Mouse (Mus musculus) cerebellum, adult 9-10 months (tissue): ENCODE measurements at regions not wholly inside any gene's neighbourhood (a gene's known extent, or its start where the extent isn't known, plus 50 kb on each side); places are given as distances from the start of the nearest gene placed in this dataset.

Experiments
- DNase-seq: peaks from one replicate; pipeline ENCODE4 v3.0.0; 2022

- DNase-seq: no peak
Observed at GRCm38 (mm10) chr17:75707687-75708086, 155.9 kb upstream of the Fam98a start.

GRCm38 (mm10) chr17:75705357-75705756, 153.6 kb upstream of the Fam98a start:
- DNase-seq: no peak

GRCm38 (mm10) chr17:75703865-75704264, 152.1 kb upstream of the Fam98a start:
- no peak for DNase-seq

DNA sequence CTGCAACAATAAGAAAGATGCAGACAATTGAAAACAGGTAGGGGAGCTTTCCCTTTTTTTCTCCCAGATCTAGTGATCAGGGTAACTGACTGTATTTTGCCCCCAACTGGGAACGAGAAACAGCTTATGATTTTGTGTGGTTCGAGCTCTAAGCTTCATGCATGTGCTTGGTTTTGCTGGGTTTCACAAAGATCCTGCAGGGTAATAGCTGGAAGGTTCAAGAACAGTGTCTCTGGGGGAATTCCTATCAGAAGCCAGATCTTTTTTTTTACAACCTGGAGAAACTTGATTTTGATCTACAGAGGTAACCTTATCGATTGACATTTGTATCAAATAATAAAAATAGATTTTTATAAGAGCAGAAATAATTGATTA, 145.0 kb upstream of the Fam98a start:
- no peak for DNase-seq

GRCm38 (mm10) chr17:75696103-75696728, 144.5 kb upstream of the Fam98a start:
- no peak for DNase-seq

GRCm38 (mm10) chr17:75685927-75686326, 134.2 kb upstream of the Fam98a start:
- DNase-seq: no peak

DNA sequence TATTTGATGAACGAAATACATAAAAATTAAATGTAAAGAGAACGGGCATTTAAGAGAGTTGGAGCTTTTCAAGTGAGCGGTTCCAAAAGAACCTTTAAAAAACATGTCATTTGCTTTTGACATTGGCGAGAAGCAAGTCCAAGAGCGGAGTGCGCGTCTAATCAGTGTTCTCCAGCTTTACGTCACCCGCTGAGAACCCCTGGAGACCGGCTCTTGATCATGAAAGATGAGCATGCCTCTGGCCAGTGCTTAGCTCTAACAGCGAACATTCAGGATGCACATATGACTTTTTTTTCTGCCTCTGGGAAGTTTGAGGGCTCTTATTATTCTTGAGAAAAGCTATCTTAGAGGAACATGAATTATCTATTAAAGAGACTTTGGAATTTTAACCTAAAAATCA, 95.2 kb upstream of the Fam98a start:
- no peak for DNase-seq

- DNase-seq: no peak
Observed at GRCm38 (mm10) chr17:75644698-75645097, 93.0 kb upstream of the Fam98a start.

DNA sequence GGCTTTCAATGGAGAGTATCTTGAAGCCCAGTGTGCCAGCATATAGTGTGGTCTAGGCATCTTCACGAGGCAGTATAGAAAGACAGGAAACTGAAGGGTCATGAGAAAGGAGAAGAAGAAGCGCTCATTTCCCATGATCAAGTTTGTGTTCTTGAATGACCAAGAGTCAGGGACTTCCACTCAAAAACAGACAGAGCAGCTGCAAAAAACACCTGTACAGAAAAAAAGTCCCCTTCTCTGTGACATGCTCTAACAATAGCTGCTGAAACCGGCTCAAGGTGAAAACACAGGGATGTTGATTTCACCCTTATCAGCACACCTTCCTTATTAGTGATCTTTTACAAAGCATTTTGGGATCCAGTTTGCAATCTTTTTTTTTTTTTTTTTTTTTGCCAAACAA, 90.6 kb upstream of the Fam98a start:
- DNase-seq: no peak

- no peak for DNase-seq
Observed at GRCm38 (mm10) chr17:75641010-75641498, 89.3 kb upstream of the Fam98a start.

DNA sequence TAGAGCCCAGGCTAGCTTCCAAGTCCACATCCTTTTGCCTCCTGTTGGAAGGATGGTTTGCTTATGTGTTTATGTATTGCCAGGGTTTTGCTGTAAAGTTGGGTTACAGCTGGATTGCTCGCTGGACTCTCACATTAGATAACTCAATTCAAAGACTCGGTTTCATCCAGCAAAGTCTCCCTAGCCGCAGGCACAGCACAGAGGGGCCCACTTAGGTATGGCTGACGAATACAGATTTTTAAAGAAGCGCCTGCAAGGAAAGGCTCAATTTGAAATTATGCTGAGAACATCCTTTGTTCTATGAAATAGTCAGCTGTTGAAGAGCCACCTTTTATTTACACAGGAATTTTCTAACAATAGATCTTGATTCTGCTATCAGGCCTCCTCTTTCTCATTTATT, 88.8 kb upstream of the Fam98a start:
- DNase-seq: no peak

DNA sequence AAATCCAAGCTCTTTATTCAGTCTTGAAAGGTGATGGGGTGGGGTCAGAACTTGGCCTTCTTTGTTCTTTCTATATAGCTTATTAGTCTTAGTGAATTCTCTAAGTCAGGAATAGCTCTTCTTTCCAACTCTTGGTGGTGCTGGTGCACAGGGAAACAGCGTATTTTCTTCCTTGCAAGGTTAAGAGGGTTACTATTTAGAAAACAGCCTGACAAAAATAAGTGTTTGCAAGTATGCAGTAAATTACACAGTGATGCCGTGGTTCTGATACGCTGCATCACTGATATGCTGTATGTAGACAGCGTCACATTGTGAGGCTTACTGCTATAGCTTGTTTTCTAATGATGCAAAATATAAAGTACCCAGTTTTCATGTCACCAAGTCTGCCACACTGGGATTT, 78.1 kb upstream of the Fam98a start:
- no peak for DNase-seq

DNA sequence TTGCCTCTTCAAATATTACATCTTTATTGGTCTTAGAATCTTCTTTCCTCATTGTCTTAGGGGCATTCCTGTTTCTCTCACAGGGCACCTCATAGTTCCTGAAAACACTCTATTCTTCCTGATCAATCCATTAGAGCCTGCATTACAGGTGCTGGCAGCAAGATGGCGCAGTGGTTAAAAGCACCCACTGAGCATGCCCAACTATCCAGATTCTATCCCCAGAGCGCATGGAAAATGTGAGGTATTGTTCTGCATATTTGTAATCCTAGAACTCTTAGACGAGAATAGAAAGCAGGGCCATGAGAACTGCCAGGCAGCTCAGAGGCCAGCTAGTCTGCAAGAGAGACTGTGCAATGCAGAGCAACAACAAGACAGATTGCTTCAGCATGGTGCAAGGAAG, 67.7 kb upstream of the Fam98a start:
- no peak for DNase-seq

- DNase-seq: no peak
Observed at GRCm38 (mm10) chr17:75618514-75618913, 66.8 kb upstream of the Fam98a start.

DNA sequence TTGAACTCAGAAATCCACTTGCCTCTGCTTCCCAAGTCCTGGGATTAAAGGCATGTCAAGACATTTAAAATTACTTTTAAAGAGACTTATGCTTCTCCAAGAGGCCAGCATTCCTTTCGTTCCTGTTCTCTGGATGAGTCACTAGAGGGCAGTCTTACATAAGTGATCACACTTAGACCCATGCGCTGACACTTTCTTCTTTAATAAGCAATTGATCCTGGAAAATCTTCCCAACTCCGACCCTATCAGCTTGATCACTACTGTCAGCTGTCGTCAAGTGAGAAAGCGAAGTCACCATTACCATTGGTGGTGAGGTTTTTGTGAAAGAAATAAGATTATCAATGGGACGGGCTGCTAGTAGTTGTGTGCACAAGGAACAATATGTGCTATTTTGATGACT, 65.5 kb upstream of the Fam98a start:
- peak; percentile 4 for DNase-seq

- no peak for DNase-seq
Observed at GRCm38 (mm10) chr17:75615335-75615734, 63.6 kb upstream of the Fam98a start.

- no peak for DNase-seq
Observed at GRCm38 (mm10) chr17:75603417-75604086, 51.8 kb upstream of the Fam98a start.
